Mouse (Mus musculus): Measurements from ENCODE around the gene Trpm5. TPM values are rescaled to one million over a fixed set of nuclear protein-coding genes. Genes with fewer than 3 reads are reported as not detected.
A peak's percentile ranks its signal among the peaks of the same experiment; 100 is the strongest.

Trpm5 gene
- total RNA-seq, 1 experiment: 1.0 TPM

DNA sequence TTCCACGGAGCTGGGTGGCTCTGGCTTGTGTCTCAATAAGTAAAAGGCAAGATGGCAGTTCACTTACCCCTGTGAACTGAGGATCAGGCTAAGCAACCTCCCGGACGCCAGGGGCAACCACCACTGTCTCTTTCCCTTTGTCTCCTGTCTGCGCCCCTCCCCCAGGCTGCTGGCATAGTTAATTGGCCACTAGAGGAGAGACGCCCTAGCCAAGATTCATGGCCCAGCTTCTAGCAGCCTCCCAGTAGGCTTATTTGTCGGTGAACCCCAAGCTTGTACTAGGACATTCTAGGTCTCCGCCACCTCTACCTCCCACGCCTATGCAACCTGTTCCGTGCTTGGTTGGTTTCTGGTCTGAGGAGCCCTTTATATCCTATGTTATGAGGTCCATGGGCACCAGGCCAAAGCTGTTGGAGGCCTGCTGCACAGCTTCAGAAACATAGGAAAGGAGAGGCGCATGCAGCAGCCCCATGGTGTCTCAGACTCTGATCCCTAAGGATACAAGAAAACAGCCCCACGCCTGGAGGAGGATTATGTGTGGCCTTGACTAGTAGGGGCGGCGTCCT is 26.0 kb downstream of the Trpm5 start:
- no peak for TF ChIP-seq ZNF384 (IDR thresholded peaks at IDR 0.05; ENCODE audit: low read depth, low read length)
- TF ChIP-seq HCFC1 (IDR thresholded peaks at IDR 0.05; ENCODE audit: borderline replicate concordance, insufficient read depth, low read length): no peak
- no peak for TF ChIP-seq ZC3H11A (IDR thresholded peaks at IDR 0.05; ENCODE audit: borderline replicate concordance, low read depth, low read length)
- TF ChIP-seq CHD2 (IDR thresholded peaks at IDR 0.05; ENCODE audit: low read depth, low read length): no peak
- no peak for TF ChIP-seq MAFK (IDR thresholded peaks at IDR 0.05; ENCODE audit: insufficient read depth, low read depth, low read length)
- in situ Hi-C loops (cut with MboI; ENCODE audit: low sequenced_read_pairs in 2 of 2, unreplicated experiment in 2 of 2): no loop called here
- DNase-seq (ENCODE audit: low read depth, low spot score): no peak
- Histone ChIP-seq H3K4me3 (ENCODE audit: insufficient read depth in 1 of 2, low read depth in 1 of 2, low read length in 2 of 2, poor library complexity in 1 of 2, severe bottlenecking in 1 of 2) (peak overlapping the region; percentile 59 to 60), H3K9me3 (ENCODE audit: control insufficient read depth, insufficient read depth, low read depth, low read length) (no peaks in the 10 kb centered on the region), H3K36me3 (ENCODE audit: control insufficient read depth, insufficient read depth, low read length, poor library complexity, severe bottlenecking) (peaks cover 51% of the 10 kb centered on the region), H3K27ac (ENCODE audit: insufficient read depth, low read depth, low read length, poor library complexity, severe bottlenecking) (peak overlapping the region; percentile 89), H3K9ac (ENCODE audit: insufficient read depth, low read depth, low read length, poor library complexity, severe bottlenecking) (peak overlapping the region; percentile 78), H3K4me1 (ENCODE audit: control insufficient read depth in 2 of 2, insufficient read depth in 2 of 2, low read length in 2 of 2, poor library complexity in 1 of 2) (peaks cover 0 to 15% of the 10 kb centered on the region in 2 experiments; a peak in 1 of 4 replicates)

DNA sequence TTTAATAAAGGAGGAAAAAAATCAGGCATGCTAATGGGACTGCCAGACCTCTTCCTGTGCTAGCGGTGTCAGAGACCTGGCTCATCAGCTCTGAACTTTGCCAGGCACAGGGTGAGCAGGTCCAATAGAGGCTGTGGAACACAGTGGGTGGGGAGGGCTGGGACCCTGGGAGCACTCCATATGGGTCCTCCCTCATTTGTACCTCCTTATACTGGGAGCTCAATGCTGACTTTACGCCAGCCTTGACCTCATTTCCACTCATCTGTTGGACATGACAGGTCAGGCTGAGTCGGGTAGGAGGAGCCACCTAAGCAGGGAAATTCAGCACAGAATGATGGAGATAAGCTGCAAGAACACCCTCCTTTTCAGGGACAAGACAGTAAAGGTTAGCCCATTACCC is 26.5 kb downstream of the Trpm5 start:
- in situ Hi-C loops (cut with MboI; ENCODE audit: low sequenced_read_pairs in 2 of 2, unreplicated experiment in 2 of 2): no loop called here
- Histone ChIP-seq H3K27ac (ENCODE audit: insufficient read depth, low read depth, low read length, poor library complexity, severe bottlenecking) (peak overlapping the region; percentile 89; the same call in 1 of the 2 replicates), H3K36me3 (ENCODE audit: control insufficient read depth, insufficient read depth, low read length, poor library complexity, severe bottlenecking) (peaks cover 56% of the 10 kb centered on the region), H3K9me3 (ENCODE audit: control insufficient read depth, insufficient read depth, low read depth, low read length) (no peaks in the 10 kb centered on the region), H3K9ac (ENCODE audit: insufficient read depth, low read depth, low read length, poor library complexity, severe bottlenecking) (peak overlapping the region; percentile 78; the same call in 1 of the 2 replicates), H3K4me1 (ENCODE audit: control insufficient read depth in 2 of 2, insufficient read depth in 2 of 2, low read length in 2 of 2, poor library complexity in 1 of 2) (peaks cover 0 to 19% of the 10 kb centered on the region in 2 experiments; a peak in 2 of 4 replicates), H3K4me3 (ENCODE audit: insufficient read depth in 1 of 2, low read depth in 1 of 2, low read length in 2 of 2, poor library complexity in 1 of 2, severe bottlenecking in 1 of 2) (peak overlapping the region; percentile 59 to 60; a peak in 2 of 4 replicates)
- TF ChIP-seq ZC3H11A (IDR thresholded peaks at IDR 0.05; ENCODE audit: borderline replicate concordance, low read depth, low read length) (no peak), ZNF384 (IDR thresholded peaks at IDR 0.05; ENCODE audit: low read depth, low read length) (no peak), MAFK (IDR thresholded peaks at IDR 0.05; ENCODE audit: insufficient read depth, low read depth, low read length) (no peak), CHD2 (IDR thresholded peaks at IDR 0.05; ENCODE audit: low read depth, low read length) (no peak), HCFC1 (IDR thresholded peaks at IDR 0.05; ENCODE audit: borderline replicate concordance, insufficient read depth, low read length) (no peak)
- DNase-seq (ENCODE audit: low read depth, low spot score): no peak

DNA sequence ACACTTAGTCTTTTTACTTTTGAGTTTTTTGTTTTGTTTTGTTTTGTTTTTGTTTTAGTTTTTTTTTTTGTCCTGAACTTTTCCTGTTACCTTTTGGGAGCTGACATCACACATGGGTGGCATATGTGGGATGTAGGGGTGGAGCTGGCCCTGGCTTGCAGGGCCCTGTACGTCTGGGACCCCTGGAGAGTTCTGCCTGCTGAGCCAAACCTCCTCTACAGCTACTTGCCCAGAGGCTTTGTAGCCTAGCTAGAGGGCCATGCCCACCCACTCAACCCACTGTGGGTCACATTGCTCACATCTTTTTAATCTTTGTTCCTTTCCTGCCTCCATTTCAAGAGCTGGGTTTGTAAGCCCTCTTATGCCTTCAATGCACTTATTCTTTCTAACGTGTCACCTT is 27.0 kb downstream of the Trpm5 start:
- H3K36me3 ChIP-seq (ENCODE audit: control insufficient read depth, insufficient read depth, low read length, poor library complexity, severe bottlenecking): peaks cover 60% of the 10 kb centered on the region

DNA sequence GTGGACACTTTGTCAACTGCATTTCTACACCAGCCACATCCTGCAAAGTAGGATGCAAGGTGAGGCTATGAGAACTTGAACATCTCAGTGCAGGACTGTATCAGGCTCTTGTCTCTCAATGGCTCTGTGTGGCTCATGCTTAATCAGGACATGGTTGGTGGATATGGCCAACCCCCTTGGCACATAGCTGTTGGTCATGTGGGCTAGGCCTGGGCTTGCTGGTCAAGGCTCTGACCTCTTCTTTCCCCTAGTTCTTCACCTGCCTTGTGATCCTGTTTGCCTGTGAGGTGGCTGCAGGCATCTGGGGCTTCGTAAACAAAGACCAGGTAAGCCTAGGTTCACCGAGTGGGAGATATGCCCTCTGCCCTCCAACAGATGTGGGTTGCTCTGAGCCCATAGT is 28.8 kb downstream of the Trpm5 start:
- Histone ChIP-seq H3K4me3 (ENCODE audit: insufficient read depth in 1 of 2, low read depth in 1 of 2, low read length in 2 of 2, poor library complexity in 1 of 2, severe bottlenecking in 1 of 2) (no peak overlapping the region), H3K9ac (ENCODE audit: insufficient read depth, low read depth, low read length, poor library complexity, severe bottlenecking) (no peak overlapping the region), H3K9me3 (ENCODE audit: control insufficient read depth, insufficient read depth, low read depth, low read length) (no peaks in the 10 kb centered on the region), H3K27ac (ENCODE audit: insufficient read depth, low read depth, low read length, poor library complexity, severe bottlenecking) (no peak overlapping the region), H3K36me3 (ENCODE audit: control insufficient read depth, insufficient read depth, low read length, poor library complexity, severe bottlenecking) (peaks cover 69% of the 10 kb centered on the region), H3K4me1 (ENCODE audit: control insufficient read depth in 2 of 2, insufficient read depth in 2 of 2, low read length in 2 of 2, poor library complexity in 1 of 2) (peaks cover 6 to 31% of the 10 kb centered on the region in 2 experiments; a peak in 3 of 4 replicates)
- no peak for DNase-seq (ENCODE audit: low read depth, low spot score)
- TF ChIP-seq CHD2 (IDR thresholded peaks at IDR 0.05; ENCODE audit: low read depth, low read length): no peak
- no peak for TF ChIP-seq ZC3H11A (IDR thresholded peaks at IDR 0.05; ENCODE audit: borderline replicate concordance, low read depth, low read length)
- TF ChIP-seq HCFC1 (IDR thresholded peaks at IDR 0.05; ENCODE audit: borderline replicate concordance, insufficient read depth, low read length): no peak
- no peak for TF ChIP-seq ZNF384 (IDR thresholded peaks at IDR 0.05; ENCODE audit: low read depth, low read length)
- TF ChIP-seq MAFK (IDR thresholded peaks at IDR 0.05; ENCODE audit: insufficient read depth, low read depth, low read length): no peak
- in situ Hi-C loops (cut with MboI; ENCODE audit: low sequenced_read_pairs in 2 of 2, unreplicated experiment in 2 of 2): no loop called here

More for the DNA sequence above, 27.0 kb downstream of the Trpm5 start:
- TF ChIP-seq ZNF384 (IDR thresholded peaks at IDR 0.05; ENCODE audit: low read depth, low read length): no peak
- in situ Hi-C loops (cut with MboI; ENCODE audit: low sequenced_read_pairs in 2 of 2, unreplicated experiment in 2 of 2): no loop called here
- Histone ChIP-seq H3K9ac (ENCODE audit: insufficient read depth, low read depth, low read length, poor library complexity, severe bottlenecking) (no peak overlapping the region), H3K4me1 (ENCODE audit: control insufficient read depth in 2 of 2, insufficient read depth in 2 of 2, low read length in 2 of 2, poor library complexity in 1 of 2) (peaks cover 1 to 22% of the 10 kb centered on the region in 2 experiments; a peak in 3 of 4 replicates), H3K4me3 (ENCODE audit: insufficient read depth in 1 of 2, low read depth in 1 of 2, low read length in 2 of 2, poor library complexity in 1 of 2, severe bottlenecking in 1 of 2) (0 out of 4 replicates have a peak overlapping the region, but pooled peaks of 1 of the 2 experiments have one; percentile 3), H3K9me3 (ENCODE audit: control insufficient read depth, insufficient read depth, low read depth, low read length) (no peaks in the 10 kb centered on the region), H3K27ac (ENCODE audit: insufficient read depth, low read depth, low read length, poor library complexity, severe bottlenecking) (no peak overlapping the region)
- DNase-seq (ENCODE audit: low read depth, low spot score): no peak

All from ES-E14 (cell line).